Mouse (Mus musculus) MEL-GATA-1-ER (cell line): ENCODE results near the gene Ftl1.
A peak's percentile ranks its signal among the peaks of the same experiment; 100 is the strongest.
"Not testable (repeated sequence)": the region's sequence is repeated elsewhere in the genome, so short reads cannot be mapped to it uniquely, and the experiment has no call there.

Source experiments
- DNase-seq: peaks from one replicate; pipeline ENCODE4 v3.0.0-alpha.2; 2012; ENCODE audit warnings: low read depth; ENCODE audit errors: extremely low read depth

Gene Ftl1

GRCm38 (mm10) chr7:45477003-45477402 lies 17.3 kb upstream of the Ftl1 start:
- no peak for DNase-seq

GRCm38 (mm10) chr7:45476453-45476852 lies 16.8 kb upstream of the Ftl1 start:
- no peak for DNase-seq

- DNase-seq, result peak; percentile 81
These were observed 15.7 kb upstream of the Ftl1 start for GRCm38 (mm10) chr7:45475291-45475969.

DNA sequence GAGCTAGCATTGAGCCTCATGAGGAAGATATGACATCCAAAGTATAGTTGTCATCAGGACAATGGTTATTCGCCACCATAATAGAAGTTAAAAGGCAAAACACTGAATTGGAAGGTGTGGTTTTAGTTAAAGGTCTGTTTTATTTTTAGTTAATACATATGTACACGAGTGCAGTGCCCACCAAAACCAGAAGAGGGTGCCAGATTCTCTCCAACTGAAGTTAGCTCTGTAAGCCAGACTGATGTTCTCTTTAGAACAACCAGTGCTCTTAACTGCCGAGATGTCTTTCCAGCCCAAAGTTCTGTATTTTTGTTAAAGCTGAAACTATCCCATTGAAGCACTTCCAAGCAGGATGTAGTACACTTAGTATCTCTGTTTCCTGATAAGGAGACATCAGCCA lies 11.2 kb upstream of the Ftl1 start:
- DNase-seq, result peak; percentile 71

GRCm38 (mm10) chr7:45467090-45467670 lies 7.5 kb upstream of the Ftl1 start:
- no peak for DNase-seq

DNA sequence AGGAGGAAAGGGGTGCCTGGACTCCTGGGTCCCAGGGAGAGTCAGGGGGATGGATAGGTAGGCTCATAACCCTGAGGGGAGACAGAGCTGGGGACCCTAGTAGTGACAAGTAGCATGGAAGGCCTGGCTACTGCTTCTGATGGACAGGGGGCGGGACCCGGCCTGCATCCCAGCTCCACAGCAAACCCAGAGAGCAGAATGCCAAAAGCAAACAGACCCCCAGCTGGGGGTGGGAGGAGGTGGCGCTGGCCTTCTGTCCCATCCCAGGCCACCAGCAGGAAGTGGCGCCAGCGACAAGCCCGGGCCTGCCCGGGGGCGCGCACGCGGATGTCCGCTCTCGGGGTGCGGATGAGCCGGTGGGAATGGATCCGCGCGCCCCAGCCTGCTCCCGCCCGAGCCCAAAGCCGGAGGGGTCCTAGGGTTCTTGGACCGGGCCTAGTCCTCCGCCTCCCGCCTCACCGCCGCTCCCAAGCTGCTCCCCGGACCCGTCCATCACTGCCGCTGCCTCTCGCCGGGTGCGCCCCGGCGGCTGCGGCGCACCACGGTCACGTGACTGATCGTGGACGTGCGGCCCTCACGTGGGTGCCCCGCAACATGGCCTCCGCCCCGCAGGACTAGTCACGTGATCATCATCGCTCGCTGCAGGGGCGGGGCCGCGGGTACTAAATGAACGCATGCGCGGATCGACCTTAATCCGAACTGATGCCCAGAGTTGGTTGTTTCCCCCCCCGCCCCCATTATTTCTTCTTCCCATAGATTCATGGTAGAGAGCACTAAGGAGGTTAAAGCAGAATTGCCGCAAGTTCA lies 6.8 kb upstream of the Ftl1 start, which contains the start of gene Bax:
Gene Bax (minus strand): TSS at position 616 of the 807 bp plus-strand sequence.
- peak; percentile 75 for DNase-seq

- no peak for DNase-seq
These were observed 5.9 kb upstream of the Ftl1 start for GRCm38 (mm10) chr7:45465549-45465948.

DNA sequence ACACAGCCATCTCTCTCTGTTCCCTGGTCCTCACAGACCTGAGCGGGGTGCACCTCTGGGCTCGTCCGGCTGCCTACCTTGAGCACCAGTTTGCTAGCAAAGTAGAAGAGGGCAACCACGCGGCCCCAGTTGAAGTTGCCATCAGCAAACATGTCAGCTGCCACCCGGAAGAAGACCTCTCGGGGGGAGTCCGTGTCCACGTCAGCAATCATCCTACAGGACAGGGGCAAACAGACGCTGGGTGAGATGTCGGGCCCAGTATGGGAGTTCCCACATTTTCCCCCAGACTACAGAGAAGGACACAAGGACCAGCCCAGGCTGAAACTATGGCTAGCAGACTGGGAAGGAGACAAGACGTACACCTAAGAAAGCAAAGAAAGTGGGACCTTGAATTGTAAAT lies 5.4 kb upstream of the Ftl1 start:
- no peak for DNase-seq

DNA sequence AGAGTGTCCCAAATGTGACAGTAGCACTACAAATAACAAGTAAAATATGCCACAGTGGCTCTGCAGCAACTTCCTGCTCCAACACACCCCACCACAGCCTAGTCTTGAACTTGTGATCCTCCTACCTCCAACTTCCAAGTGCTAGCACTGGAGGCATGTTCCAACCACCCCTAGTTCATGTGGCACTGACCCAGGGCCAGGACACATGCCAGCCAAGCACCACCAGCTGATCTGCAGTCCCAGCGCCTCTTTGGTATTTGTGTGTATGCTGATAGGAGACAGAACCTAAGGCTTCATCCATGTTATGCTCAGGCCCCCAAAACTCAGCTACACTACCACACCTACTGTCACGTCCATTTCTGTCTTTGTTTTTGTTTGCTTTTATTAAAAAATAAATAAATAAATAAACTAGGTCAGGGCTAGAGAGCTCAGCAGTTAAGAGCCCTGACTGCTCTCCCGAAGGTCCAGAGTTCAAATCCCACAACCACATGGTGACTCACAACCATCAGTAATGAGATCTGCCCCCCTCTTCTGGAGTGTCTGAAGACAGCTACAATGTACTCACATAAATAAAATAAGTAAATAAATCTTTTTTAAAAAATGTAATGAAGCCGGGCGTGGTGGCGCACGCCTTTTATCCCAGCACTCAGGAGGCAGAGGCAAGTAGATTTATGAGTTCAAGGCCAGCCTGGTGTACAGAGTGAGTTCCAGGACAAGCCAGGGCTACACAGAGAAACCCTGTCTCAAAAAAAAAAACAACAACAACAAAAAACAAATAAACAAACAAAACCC lies 4.5 kb upstream of the Ftl1 start:
- no peak for DNase-seq

- DNase-seq, result not testable (repeated sequence)
These were observed 3.2 kb upstream of the Ftl1 start for GRCm38 (mm10) chr7:45462868-45463267.

DNA sequence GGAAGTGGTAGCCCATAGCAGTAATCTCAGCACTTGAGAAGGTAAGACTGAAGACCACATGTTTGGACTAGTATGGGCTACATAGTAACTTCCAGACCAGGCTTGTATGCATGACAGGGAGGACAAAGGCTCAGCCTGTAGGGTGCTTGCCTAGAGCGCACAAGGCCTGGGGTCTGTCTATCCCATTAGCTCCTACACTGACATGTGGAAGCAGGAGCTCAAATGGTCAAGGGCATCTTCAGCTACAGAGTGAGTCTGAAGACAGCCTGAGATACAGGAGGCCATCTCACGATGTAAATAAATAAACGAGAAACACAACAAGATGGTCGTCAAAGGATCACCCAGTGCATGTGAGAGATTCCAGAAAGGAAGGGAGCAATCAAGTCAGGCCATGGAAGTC lies 2.6 kb upstream of the Ftl1 start:
- no peak for DNase-seq

DNA sequence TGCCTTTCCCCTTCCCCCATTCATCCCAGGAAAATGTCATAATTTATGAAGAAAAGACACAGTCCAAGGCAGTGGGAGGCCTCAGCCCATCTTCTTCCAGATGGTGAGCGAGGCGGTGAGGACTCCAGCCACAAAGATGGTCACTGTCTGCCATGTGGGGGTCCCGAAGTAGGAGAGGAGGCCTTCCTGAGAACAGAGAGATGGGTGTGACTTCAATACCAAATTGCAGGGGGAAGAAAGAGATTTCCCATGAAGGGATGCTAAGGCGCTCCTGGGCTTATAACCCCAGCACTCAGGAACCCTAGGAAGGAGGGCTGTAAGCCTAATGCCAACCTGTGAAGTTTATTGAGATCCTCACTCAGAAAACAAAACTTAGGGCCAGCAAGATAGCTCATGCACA lies 2.1 kb upstream of the Ftl1 start:
- no peak for DNase-seq

DNA sequence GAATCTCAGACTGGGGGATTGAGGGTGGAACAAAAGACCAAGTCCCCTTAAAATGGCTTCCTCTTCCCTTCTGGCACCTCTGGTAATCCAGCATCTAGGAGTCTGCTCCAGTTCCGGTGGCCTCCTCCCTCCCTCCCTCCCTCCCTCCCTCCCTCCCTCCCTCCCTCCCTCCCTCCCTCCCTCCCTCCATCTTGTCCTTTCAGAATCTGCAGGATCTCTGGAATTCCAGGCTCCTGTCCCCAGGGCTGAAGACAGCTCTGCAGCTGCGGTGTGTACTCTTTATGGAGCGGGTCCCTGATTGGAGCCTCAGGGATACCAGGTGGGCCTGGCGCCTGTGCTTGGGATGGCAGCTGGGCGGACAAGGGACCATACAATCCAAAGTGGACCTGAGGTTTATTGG lies 1.6 kb upstream of the Ftl1 start:
- no peak for DNase-seq

GRCm38 (mm10) chr7:45460860-45461314 lies 1.2 kb upstream of the Ftl1 start:
- DNase-seq, result peak; percentile 68

DNA sequence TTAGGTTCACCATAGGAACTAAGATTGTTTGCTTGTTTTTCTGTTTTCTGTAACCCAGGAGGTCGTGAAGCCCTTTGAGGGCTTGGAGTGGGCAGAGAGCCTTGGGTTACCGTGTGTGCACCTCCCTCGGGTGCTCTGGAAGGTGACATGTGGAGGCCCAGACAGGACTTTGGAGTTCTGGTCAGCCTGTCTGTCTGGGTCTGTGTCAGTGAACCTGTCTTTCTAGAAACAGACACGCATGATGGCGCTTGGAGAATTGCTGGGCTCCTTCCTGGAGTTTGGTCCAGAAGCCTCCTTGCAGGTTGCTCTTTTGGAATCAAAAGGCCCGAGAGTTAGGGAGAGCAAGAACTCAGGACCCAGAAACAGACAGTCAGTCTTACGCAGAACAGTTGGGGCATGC lies 693 bp upstream of the Ftl1 start:
- no peak for DNase-seq

- no peak for DNase-seq
These were observed 728 bp downstream of the Ftl1 start for GRCm38 (mm10) chr7:45458748-45459563.

GRCm38 (mm10) chr7:45457204-45458060 lies 2.3 kb downstream of the Ftl1 start:
- DNase-seq, result peak; percentile 56

- no peak for DNase-seq
These were observed 2.9 kb downstream of the Ftl1 start for GRCm38 (mm10) chr7:45456721-45457203.

GRCm38 (mm10) chr7:45455932-45456696 lies 3.6 kb downstream of the Ftl1 start:
- no peak for DNase-seq
